Mouse (Mus musculus) liver, postnatal 0 days (tissue): ENCODE results near the gene Otos.

Source experiments
- CTCF ChIP-seq: sonication (generic); IDR thresholded peaks from 2 replicates; pipeline ENCODE4 v1.5.1; 2016; ENCODE audit warnings: antibody characterized with exemption, low read depth
- EP300 ChIP-seq: IDR thresholded peaks from 2 replicates; pipeline ENCODE4 v1.6.1; 2016; ENCODE audit warnings: antibody characterized with exemption, low read depth, mild to moderate bottlenecking

GRCm38 (mm10) chr1:92616046-92616445 lies 32.6 kb downstream of the Otos start:
- TF ChIP-seq EP300 (no peak), CTCF (no peak)
